Mouse (Mus musculus) neural tube, embryonic 14.5 days (tissue): Measurements from ENCODE around the gene 2900026A02Rik. TPM values are rescaled to one million over a fixed set of nuclear protein-coding genes. Genes with fewer than 3 reads are reported as not detected.

Source experiments
- ATAC-seq: fragments of 200-750 bp; cut with Nextera tagmentation; 2 replicates; pipeline ENCODE4 v1.8.0; 2017; ENCODE audit warnings: low read depth, mild to moderate bottlenecking, moderate TSS enrichment, moderate library complexity
- H3K27ac ChIP-seq: fragments of 300-500 bp; sonication (generic); 2 replicates; pipeline ENCODE4 v1.5.1; 2014; ENCODE audit warnings: low read depth, mild to moderate bottlenecking, control low read depth, low read length, moderate library complexity, mixed read lengths
- H3K27me3 ChIP-seq: fragments of 300-500 bp; sonication (generic); 2 replicates; pipeline ENCODE4 v1.6.1; 2014; ENCODE audit warnings: low read length; ENCODE audit not compliant: control insufficient read depth, insufficient read depth
- H3K36me3 ChIP-seq: fragments of 300-500 bp; sonication (generic); 2 replicates; pipeline ENCODE4 v1.6.1; 2014; ENCODE audit warnings: low read length, mixed read lengths; ENCODE audit not compliant: control insufficient read depth, insufficient read depth
- H3K4me1 ChIP-seq: fragments of 300-500 bp; sonication (generic); 2 replicates; pipeline ENCODE4 v1.6.1; 2014; ENCODE audit warnings: low read length; ENCODE audit not compliant: control insufficient read depth, insufficient read depth
- H3K4me2 ChIP-seq: fragments of 300-500 bp; sonication (generic); 2 replicates; pipeline ENCODE4 v1.6.1; 2014; ENCODE audit warnings: mild to moderate bottlenecking, low read depth, low read length, control low read depth
- H3K4me3 ChIP-seq: fragments of 300-500 bp; sonication (generic); 2 replicates; pipeline ENCODE4 v1.5.1; 2014; ENCODE audit warnings: low read depth, low read length, control low read depth, mixed read lengths
- H3K9ac ChIP-seq: fragments of 300-500 bp; sonication (generic); replicated peaks from 2 replicates; pipeline ENCODE4 v1.6.1; 2014; ENCODE audit warnings: low read depth, mild to moderate bottlenecking, control low read depth, low read length, mixed read lengths
- H3K9me3 ChIP-seq: fragments of 300-500 bp; sonication (generic); 2 replicates; pipeline ENCODE4 v1.6.1; 2016; ENCODE audit warnings: low read length; ENCODE audit not compliant: control insufficient read depth
- WGBS: fragments of 180-500 bp; shearing (Covaris S2); extraction: QIAGEN DNeasy Blood & Tissue Kit; methylation state at CpG from one replicate; pipeline ENCODE4 v1.1.7; 2014; 5-methylcytosine and 5-hydroxymethylcytosine counted together
- polyA plus RNA-seq: library from polyadenylated mRNA; unstranded; fragments of >200 nt; fragmentation: Nextera tagmentation; extraction: Ambion mirVana; gene quantifications from 2 replicates; pipeline ENCODE4 v1.2.1, GENCODE M21; 2014

The 2900026A02Rik gene
- polyA plus RNA-seq, 1 experiment from 2014 or later: 2.1 TPM

DNA sequence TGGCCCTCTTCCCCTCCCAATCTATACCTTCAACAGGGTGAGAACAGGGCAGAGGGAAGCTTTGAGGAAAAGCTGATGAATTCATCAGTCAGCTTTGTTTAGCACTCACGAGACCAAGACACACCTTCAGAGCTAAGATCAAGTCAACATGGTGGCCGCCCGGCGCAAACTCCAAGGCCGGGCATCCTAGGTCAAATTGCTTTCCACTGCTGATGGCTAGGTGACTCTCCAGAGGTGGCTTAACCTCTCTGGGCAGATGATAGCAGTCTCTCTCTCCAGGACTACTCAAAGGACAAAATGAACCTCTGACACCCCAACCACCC lies 67.6 kb downstream of the 2900026A02Rik start:
- Histone ChIP-seq H3K4me1 (peaks cover 4% of the 10 kb centered on the region; the same call in 1 of the 2 replicates), H3K27me3 (no peaks in the 10 kb centered on the region), H3K9ac (no peak overlapping the region), H3K4me3 (no peak overlapping the region), H3K4me2 (no peak overlapping the region), H3K27ac (no peak overlapping the region), H3K36me3 (no peaks in the 10 kb centered on the region), H3K9me3 (no peaks in the 10 kb centered on the region)
- 88% methylated on average over 5 of the region's 5 CpGs for WGBS
- no peak for ATAC-seq

DNA sequence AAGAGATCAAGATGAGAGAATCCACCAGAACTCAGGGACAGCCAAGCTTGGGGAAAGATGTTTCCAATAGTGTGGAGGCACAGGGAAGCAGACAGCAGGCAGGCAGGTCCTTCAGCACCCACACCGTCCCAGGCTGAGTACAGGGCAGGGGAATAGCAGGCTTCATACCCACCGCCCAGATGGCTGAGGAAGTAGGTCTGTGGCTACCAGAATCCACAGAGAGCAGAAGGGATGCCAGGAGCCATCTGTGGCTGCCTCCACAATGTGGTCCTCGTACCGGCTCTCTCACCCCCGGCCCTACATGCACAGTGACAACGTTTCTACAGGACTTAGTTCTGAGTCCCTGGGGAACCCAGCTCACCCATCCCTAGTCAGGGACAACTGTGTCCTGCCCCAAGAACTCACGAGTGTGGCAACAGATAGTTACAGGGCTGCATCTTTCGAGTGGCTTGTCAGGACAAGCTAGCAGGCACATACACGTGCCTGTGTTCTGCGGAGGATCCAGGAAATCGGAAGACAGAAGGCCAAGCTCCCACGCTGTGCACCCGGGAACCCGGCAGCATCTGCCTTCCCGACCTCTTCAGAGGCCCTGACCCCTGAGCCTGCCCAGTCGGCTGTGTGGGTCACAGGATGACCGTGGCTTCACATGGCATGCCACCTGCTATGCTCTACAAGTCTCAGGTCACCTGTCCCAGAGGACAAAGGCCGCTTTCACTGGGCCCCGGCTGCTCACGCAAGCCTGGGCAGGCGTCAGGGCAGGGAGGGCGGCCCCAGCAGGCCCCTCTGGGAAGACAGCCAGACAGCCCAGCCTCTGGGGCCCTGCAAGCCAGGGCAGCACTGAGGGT lies 68.2 kb downstream of the 2900026A02Rik start:
- H3K9ac ChIP-seq: no peak overlapping the region
- WGBS: 44% methylated on average over 22 of the region's 22 CpGs

GRCm38 (mm10) chr5:113151554-113152103 lies 69.4 kb downstream of the 2900026A02Rik start:
- no peaks in the 10 kb centered on the region for H3K9me3 ChIP-seq
- ATAC-seq: no peak; the same call in 1 of the 2 replicates
- no peak overlapping the region for H3K4me3 ChIP-seq
- WGBS: 45% methylated on average over 11 of the region's 11 CpGs
- H3K9ac ChIP-seq: no peak overlapping the region
- H3K27me3 ChIP-seq: no peaks in the 10 kb centered on the region
- H3K27ac ChIP-seq: no peak overlapping the region; the same call in 1 of the 2 replicates
- H3K4me1 ChIP-seq: peaks cover 4% of the 10 kb centered on the region; the same call in 1 of the 2 replicates
- H3K4me2 ChIP-seq: no peak overlapping the region
- H3K36me3 ChIP-seq: no peaks in the 10 kb centered on the region

More for the DNA sequence above, 68.2 kb downstream of the 2900026A02Rik start:
- H3K9me3 ChIP-seq: no peaks in the 10 kb centered on the region
- H3K4me3 ChIP-seq: no peak overlapping the region
- no peak overlapping the region for H3K27ac ChIP-seq
- no peak for ATAC-seq
- no peaks in the 10 kb centered on the region for H3K36me3 ChIP-seq
- H3K4me1 ChIP-seq: peaks cover 4% of the 10 kb centered on the region; the same call in 1 of the 2 replicates
- H3K4me2 ChIP-seq: no peak overlapping the region
- H3K27me3 ChIP-seq: no peaks in the 10 kb centered on the region

DNA sequence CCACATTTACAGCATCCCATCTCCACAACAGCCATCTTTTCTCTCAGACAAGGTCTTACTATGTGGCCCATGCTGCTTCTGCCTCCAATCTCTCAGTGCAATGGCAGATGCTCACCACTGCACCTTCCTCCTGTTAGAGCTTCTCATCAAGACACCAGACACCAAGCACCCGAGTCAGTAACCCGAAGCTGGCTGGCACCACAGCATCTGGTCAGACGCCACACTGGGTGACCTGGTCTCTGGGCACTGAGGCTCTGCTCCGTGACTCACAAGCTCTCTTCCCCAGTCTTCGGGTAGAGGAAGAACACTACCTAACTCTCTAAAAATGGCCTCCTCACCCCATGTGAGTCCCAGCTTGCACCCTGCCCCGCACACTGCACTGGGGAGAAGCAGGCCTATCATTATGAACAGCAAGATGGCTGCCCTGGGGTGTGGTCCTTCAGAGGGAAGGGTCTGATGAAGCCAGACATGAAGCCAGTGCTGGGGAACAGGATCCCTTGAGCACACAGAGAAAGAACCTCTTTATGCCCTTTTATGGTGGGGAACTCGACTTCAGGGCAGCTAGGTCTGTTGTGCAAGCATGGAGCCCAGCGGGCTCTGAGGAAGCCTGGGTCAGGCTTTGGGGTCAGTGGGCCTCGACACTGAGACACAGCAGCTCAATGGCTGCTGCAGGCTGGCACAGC lies 70.0 kb downstream of the 2900026A02Rik start:
- Histone ChIP-seq H3K27me3 (no peaks in the 10 kb centered on the region), H3K9ac (no peak overlapping the region), H3K4me3 (no peak overlapping the region), H3K4me2 (no peak overlapping the region), H3K36me3 (no peaks in the 10 kb centered on the region), H3K4me1 (peaks cover 4% of the 10 kb centered on the region; the same call in 1 of the 2 replicates), H3K9me3 (no peaks in the 10 kb centered on the region), H3K27ac (no peak overlapping the region)
- ATAC-seq: no peak
- 62% methylated on average over 9 of the region's 9 CpGs for WGBS

- WGBS: 66% methylated on average over 7 of the region's 7 CpGs
- no peak for ATAC-seq
These were observed 72.0 kb downstream of the 2900026A02Rik start for GRCm38 (mm10) chr5:113149052-113149451.

DNA sequence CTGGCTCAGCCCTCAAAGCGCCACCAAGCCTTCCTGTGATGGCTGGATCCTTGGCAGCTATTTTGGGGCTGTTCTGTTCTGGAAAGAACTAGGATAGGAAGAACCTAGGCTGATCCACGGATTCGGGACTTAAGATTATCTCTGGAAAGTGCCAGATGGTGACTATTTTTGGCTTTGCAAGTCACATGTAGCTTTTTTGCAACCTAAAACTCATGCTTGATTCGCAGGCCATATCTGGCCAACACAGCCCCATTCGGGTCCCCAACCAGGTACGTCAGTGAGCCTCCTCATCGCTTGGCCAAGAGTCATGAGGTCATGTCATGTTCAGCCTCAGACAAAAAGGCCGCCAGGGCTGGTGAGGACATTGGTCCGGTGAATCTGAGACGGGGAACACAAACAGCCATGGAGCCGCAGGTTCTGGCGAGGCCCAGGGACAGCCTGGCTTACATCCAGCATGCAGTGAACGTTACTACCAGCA lies 73.0 kb downstream of the 2900026A02Rik start:
- WGBS: 86% methylated on average over 13 of the region's 13 CpGs
- no peak overlapping the region for H3K9ac ChIP-seq
- no peak overlapping the region for H3K4me3 ChIP-seq
- ATAC-seq: no peak
- no peaks in the 10 kb centered on the region for H3K9me3 ChIP-seq
- H3K27ac ChIP-seq: no peak overlapping the region
- H3K4me1 ChIP-seq: peaks cover under 1% of the 10 kb centered on the region; the same call in 1 of the 2 replicates
- no peaks in the 10 kb centered on the region for H3K36me3 ChIP-seq
- H3K4me2 ChIP-seq: no peak overlapping the region
- no peaks in the 10 kb centered on the region for H3K27me3 ChIP-seq

More at GRCm38 (mm10) chr5:113149052-113149451, 72.0 kb downstream of the 2900026A02Rik start:
- no peak overlapping the region for H3K4me2 ChIP-seq
- H3K27me3 ChIP-seq: no peaks in the 10 kb centered on the region
- no peak overlapping the region for H3K4me3 ChIP-seq
- H3K9me3 ChIP-seq: no peaks in the 10 kb centered on the region
- H3K27ac ChIP-seq: no peak overlapping the region
- peaks cover 4% of the 10 kb centered on the region; the same call in 1 of the 2 replicates for H3K4me1 ChIP-seq
- H3K9ac ChIP-seq: no peak overlapping the region
- no peaks in the 10 kb centered on the region for H3K36me3 ChIP-seq

DNA sequence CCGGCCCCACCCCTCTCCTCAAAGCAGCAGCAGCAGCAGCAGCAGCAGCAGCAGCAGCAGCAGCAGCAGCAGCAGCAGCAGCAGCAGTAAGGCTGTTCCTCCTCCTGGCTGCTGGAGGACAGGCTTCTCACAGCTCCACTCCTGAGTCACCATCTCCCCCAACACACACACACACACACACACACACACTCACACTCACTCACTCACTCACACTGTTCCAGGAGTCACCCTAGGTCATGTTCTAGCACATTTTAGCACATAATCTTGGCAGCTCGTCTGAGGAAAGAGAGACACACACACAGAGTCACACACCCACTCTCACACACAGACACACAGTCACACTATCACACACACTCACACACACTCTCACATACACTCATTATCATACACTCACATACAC lies 74.4 kb downstream of the 2900026A02Rik start:
- peaks cover 4% of the 10 kb centered on the region; the same call in 1 of the 2 replicates for H3K4me1 ChIP-seq
- ATAC-seq: no peak
- no peak overlapping the region for H3K4me2 ChIP-seq
- no peaks in the 10 kb centered on the region for H3K36me3 ChIP-seq
- WGBS: 62% methylated on average over 2 of the region's 2 CpGs
- no peak overlapping the region for H3K9ac ChIP-seq
- H3K27me3 ChIP-seq: no peaks in the 10 kb centered on the region
- H3K27ac ChIP-seq: no peak overlapping the region
- H3K4me3 ChIP-seq: no peak overlapping the region
- H3K9me3 ChIP-seq: no peaks in the 10 kb centered on the region

DNA sequence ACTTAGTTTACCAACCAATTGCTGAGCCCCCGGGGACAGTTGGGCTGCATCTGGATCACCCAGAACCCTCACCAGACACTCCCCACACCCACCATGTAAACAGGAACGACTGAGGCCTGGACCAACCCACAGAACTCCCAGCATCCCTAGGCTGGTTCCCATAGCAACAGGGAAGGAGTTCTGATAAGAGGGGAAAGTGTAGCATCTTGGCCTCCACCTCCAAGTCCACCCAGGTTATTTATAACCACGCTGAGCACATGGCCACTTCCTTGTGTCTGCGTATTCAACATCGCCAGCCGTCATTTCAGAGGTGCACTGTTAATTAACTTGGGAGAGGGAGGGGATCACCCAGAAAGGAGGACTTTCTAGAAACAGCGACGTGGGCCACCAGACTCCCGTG lies 75.9 kb downstream of the 2900026A02Rik start:
- no peak overlapping the region for H3K4me3 ChIP-seq
- H3K4me2 ChIP-seq: no peak overlapping the region
- ATAC-seq: no peak
- no peak overlapping the region for H3K9ac ChIP-seq
- H3K27ac ChIP-seq: no peak overlapping the region
- H3K27me3 ChIP-seq: no peaks in the 10 kb centered on the region
- H3K9me3 ChIP-seq: no peaks in the 10 kb centered on the region
- no peaks in the 10 kb centered on the region for H3K36me3 ChIP-seq
- peaks cover 4% of the 10 kb centered on the region; the same call in 1 of the 2 replicates for H3K4me1 ChIP-seq
- WGBS: 47% methylated on average over 9 of the region's 9 CpGs
